Mouse (Mus musculus): Measurements from ENCODE around the gene Myod1. TPM values are rescaled to one million over a fixed set of nuclear protein-coding genes. Genes with fewer than 3 reads are reported as not detected.
A peak's percentile ranks its signal among the peaks of the same experiment; 100 is the strongest.

Gene Myod1
- polyA plus RNA-seq, 1 experiment from 2014 or later = 2.2 TPM

DNA sequence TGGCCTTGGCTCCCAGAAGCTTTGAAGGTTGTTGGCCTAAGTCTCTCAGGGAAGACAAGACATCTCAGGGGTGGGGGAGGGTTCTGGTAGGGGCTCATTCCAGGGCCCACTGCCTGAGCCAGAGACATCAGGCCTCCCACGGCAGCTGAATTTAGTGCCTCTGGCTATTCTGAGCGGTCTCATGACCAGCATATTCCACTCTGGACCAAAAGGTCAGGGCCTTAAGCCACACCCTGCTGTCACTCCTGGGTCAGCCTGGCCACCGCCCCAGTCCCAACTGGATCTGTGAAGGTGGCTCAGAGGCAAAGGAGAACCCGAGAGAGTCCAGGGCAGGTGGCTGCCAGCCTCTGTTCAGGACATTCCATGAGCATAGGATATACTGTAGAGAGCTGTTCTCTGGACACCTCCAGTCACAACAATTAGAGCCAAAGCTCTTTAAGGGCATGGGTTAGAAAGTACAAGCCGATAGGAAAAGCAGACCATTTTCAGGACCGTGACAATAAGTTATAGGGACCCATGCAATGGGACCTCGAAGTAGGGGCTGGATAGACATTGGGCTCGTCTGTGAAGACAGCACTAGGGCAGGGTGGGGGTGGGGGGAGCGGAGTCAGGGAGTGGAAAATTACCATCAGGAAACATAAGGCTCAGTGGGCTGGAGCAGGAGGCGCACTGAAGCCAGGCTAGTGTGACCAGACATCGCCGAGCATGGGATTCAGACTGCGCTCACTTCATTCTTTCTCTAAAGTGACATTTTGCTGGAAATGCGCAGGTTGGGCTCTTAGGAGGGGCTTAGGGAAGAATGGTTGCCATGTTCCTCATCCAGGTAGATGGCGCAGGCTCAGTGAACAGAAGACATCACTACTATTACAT is 27.6 kb downstream of the Myod1 start:
- WGBS = 82% methylated on average over 15 of the region's 15 CpGs

DNA sequence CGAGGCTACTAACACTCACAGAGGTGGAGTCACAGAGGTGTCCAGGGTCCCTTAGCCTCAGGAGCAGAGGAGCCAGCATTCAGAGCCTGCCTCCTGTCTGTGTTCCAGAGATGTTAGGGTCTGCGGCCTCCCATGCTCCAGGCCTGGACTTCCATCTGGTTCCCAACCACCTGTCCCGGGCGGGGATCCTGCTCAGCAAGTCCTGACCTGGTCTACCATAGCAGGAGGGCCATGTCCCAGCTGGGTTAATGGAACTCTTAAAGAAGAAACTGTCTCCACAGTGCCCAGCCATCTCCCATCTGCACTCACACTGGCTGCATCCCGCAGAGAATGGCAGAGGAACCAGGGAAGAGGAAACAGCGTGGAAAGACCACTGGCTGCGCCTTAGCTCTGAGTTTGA is 28.5 kb downstream of the Myod1 start:
- no peak overlapping the region for H3K27ac ChIP-seq (replicated peaks)
- peaks cover 42% of the 10 kb centered on the region for H3K4me1 ChIP-seq (replicated peaks)
- no peak overlapping the region for H3K4me2 ChIP-seq
- 84% methylated on average over 7 of the region's 7 CpGs for WGBS
- no peak overlapping the region for H3K9ac ChIP-seq
- H3K36me3 ChIP-seq = no peaks in the 10 kb centered on the region
- no peaks in the 10 kb centered on the region for H3K9me3 ChIP-seq
- H3K27me3 ChIP-seq = peaks cover 7% of the 10 kb centered on the region; the same call in 1 of the 2 replicates
- no peak overlapping the region for H3K4me3 ChIP-seq
- no peak for ATAC-seq (ENCODE audit: low read depth)

More for the DNA sequence above, 27.6 kb downstream of the Myod1 start:
- Histone ChIP-seq H3K27ac (replicated peaks) (no peak overlapping the region), H3K36me3 (no peaks in the 10 kb centered on the region), H3K9me3 (no peaks in the 10 kb centered on the region), H3K4me3 (no peak overlapping the region), H3K27me3 (peaks cover 12% of the 10 kb centered on the region), H3K4me1 (replicated peaks) (peaks cover 43% of the 10 kb centered on the region), H3K9ac (no peak overlapping the region), H3K4me2 (no peak overlapping the region)
- ATAC-seq (ENCODE audit: low read depth) = no peak

GRCm38 (mm10) chr7:46408606-46409005 is 32.3 kb downstream of the Myod1 start:
- Histone ChIP-seq H3K36me3 (no peaks in the 10 kb centered on the region), H3K4me2 (no peak overlapping the region), H3K27me3 (0 out of 2 replicates have a peak, but pooled peaks cover 3% of the 10 kb centered on the region), H3K9me3 (no peaks in the 10 kb centered on the region), H3K4me1 (replicated peaks) (peaks cover 13% of the 10 kb centered on the region), H3K9ac (no peak overlapping the region), H3K4me3 (no peak overlapping the region), H3K27ac (replicated peaks) (no peak overlapping the region)
- no peak for ATAC-seq (ENCODE audit: low read depth)
- WGBS = 85% methylated on average over 9 of the region's 9 CpGs

- Histone ChIP-seq H3K4me1 (replicated peaks) (peaks cover 12% of the 10 kb centered on the region; the same call in 1 of the 2 replicates), H3K4me2 (no peak overlapping the region), H3K27me3 (0 out of 2 replicates have a peak, but pooled peaks cover 3% of the 10 kb centered on the region), H3K36me3 (no peaks in the 10 kb centered on the region), H3K27ac (replicated peaks) (no peak overlapping the region), H3K9me3 (no peaks in the 10 kb centered on the region), H3K4me3 (no peak overlapping the region), H3K9ac (no peak overlapping the region)
- 43% methylated on average over 12 of the region's 12 CpGs for WGBS
- ATAC-seq (ENCODE audit: low read depth) = no peak
Measured at GRCm38 (mm10) chr7:46409204-46409789, 33.0 kb downstream of the Myod1 start.

- no peak overlapping the region for H3K4me2 ChIP-seq
- no peaks in the 10 kb centered on the region for H3K36me3 ChIP-seq
- H3K9ac ChIP-seq = no peak overlapping the region
- no peak for ATAC-seq (ENCODE audit: low read depth)
- H3K27ac ChIP-seq (replicated peaks) = no peak overlapping the region
- no peaks in the 10 kb centered on the region for H3K27me3 ChIP-seq
- no peak overlapping the region for H3K4me3 ChIP-seq
- H3K9me3 ChIP-seq = no peaks in the 10 kb centered on the region
- peaks cover 18% of the 10 kb centered on the region; the same call in 1 of the 2 replicates for H3K4me1 ChIP-seq (replicated peaks)
- WGBS = 77% methylated on average over 6 of the region's 6 CpGs
Measured at GRCm38 (mm10) chr7:46410727-46411126, 34.5 kb downstream of the Myod1 start.

DNA sequence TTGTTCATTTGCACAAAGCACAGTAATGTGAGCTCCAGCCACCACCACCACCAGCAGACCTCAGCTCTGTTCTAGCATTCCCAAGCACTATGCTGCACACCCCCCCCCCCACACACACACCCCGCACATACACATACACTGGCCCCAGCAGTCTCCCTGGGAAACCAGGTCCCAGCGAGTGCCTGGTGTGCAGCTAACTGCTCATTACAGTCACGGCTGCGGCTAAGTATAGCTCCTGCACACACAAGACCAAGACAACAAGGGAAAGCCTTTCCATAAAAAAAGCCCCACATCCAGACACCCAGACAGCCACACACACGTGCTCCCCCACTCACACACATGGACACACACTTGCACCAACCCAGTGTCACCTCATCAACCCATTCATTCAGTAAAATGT is 36.5 kb downstream of the Myod1 start:
- no peak overlapping the region for H3K4me2 ChIP-seq
- H3K9me3 ChIP-seq = no peaks in the 10 kb centered on the region
- H3K4me1 ChIP-seq (replicated peaks) = peaks cover 27% of the 10 kb centered on the region
- 75% methylated on average over 5 of the region's 5 CpGs for WGBS
- ATAC-seq (ENCODE audit: low read depth) = no peak
- H3K27ac ChIP-seq (replicated peaks) = no peak overlapping the region
- H3K27me3 ChIP-seq = no peaks in the 10 kb centered on the region
- no peak overlapping the region for H3K9ac ChIP-seq
- no peaks in the 10 kb centered on the region for H3K36me3 ChIP-seq
- no peak overlapping the region for H3K4me3 ChIP-seq

DNA sequence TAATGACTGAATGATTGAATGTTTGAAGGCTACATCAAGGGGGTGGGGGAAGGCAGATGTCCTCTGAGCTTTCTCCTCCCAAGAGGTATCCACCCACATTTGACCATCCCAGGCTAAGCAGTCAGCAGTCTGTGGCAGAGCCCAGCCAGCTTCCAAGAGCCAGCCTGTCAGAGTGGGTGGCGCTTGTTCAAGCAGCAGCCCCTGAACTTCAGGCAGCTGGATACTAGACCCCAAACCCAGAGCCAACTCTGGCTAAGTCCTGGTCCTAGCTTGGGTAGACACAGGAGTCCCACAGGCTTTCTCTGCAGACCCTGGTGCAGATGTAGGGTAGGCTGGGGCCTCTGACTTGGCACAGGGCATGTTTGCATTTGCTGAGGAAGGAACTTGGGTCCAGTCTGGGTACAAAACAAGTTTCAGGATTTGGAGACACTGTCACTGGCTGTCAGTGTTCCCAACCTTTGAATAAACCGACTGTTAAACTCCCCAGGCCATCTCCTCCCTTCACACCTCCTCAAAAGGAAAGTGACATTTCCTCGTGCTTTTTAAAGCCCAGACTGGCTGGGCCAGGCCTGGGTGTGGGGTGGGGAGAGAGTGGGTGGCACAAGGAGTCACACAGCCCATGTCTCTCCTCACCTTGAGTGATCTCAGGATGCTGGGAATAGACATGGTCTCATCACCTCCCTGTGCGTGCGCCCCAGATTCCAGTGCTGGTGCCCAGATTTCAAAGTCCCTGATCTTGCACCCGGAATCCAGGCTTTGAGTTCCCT is 37.9 kb downstream of the Myod1 start:
- Histone ChIP-seq H3K9me3 (no peaks in the 10 kb centered on the region), H3K4me1 (replicated peaks) (peaks cover 21% of the 10 kb centered on the region), H3K27me3 (no peaks in the 10 kb centered on the region), H3K4me3 (no peak overlapping the region), H3K36me3 (no peaks in the 10 kb centered on the region), H3K27ac (replicated peaks) (no peak overlapping the region), H3K4me2 (no peak overlapping the region), H3K9ac (no peak overlapping the region)
- WGBS = 72% methylated on average over 6 of the region's 6 CpGs
- no peak for ATAC-seq (ENCODE audit: low read depth)

GRCm38 (mm10) chr7:46415818-46416425 is 39.6 kb downstream of the Myod1 start:
- Histone ChIP-seq H3K9me3 (no peaks in the 10 kb centered on the region), H3K36me3 (no peaks in the 10 kb centered on the region), H3K4me1 (replicated peaks) (peaks cover 16% of the 10 kb centered on the region), H3K9ac (no peak overlapping the region; the same call in 1 of the 2 replicates), H3K4me2 (no peak overlapping the region), H3K4me3 (no peak overlapping the region), H3K27me3 (no peaks in the 10 kb centered on the region), H3K27ac (replicated peaks) (no peak overlapping the region)
- ATAC-seq (ENCODE audit: low read depth) = no peak
- 71% methylated on average over 14 of the region's 14 CpGs for WGBS

- no peak for ATAC-seq (ENCODE audit: low read depth)
- Histone ChIP-seq H3K27me3 (no peaks in the 10 kb centered on the region), H3K4me2 (no peak overlapping the region), H3K36me3 (no peaks in the 10 kb centered on the region), H3K9me3 (no peaks in the 10 kb centered on the region), H3K4me3 (no peak overlapping the region), H3K9ac (no peak overlapping the region), H3K27ac (replicated peaks) (no peak overlapping the region), H3K4me1 (replicated peaks) (peaks cover 31% of the 10 kb centered on the region)
- 88% methylated on average over 7 of the region's 7 CpGs for WGBS
Measured at GRCm38 (mm10) chr7:46417467-46417866, 41.2 kb downstream of the Myod1 start.

GRCm38 (mm10) chr7:46418102-46418622 is 41.9 kb downstream of the Myod1 start:
- no peak for ATAC-seq (ENCODE audit: low read depth)
- Histone ChIP-seq H3K4me1 (replicated peaks) (peaks cover 38% of the 10 kb centered on the region), H3K27ac (replicated peaks) (no peak overlapping the region), H3K4me3 (no peak overlapping the region), H3K27me3 (no peaks in the 10 kb centered on the region), H3K36me3 (no peaks in the 10 kb centered on the region), H3K9me3 (no peaks in the 10 kb centered on the region), H3K9ac (no peak overlapping the region), H3K4me2 (no peak overlapping the region)
- 65% methylated on average over 16 of the region's 16 CpGs for WGBS

DNA sequence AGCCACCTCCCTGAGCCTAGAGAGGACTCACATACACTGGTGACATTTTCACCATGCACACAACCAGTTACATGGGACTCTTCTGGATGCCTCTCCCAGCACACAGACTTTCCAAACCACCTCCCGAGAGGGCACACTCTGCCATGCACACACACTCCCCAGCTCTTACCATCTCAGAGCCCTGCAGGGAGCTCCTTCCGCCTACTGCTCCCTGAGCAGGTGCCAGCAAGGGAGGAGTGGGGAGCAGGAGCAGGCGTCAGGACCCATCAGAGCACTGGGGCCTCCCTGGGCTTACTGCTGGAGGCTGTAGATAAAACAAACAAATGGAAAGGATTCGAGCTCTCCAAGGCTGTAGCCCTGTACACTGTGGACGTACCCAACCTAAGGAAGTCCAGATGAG is 45.3 kb downstream of the Myod1 start:
- H3K4me1 ChIP-seq (replicated peaks) = peaks cover 46% of the 10 kb centered on the region
- H3K9me3 ChIP-seq = no peaks in the 10 kb centered on the region

More for the DNA sequence above, 45.3 kb downstream of the Myod1 start:
- no peak overlapping the region for H3K9ac ChIP-seq
- H3K4me3 ChIP-seq = no peak overlapping the region
- no peaks in the 10 kb centered on the region for H3K36me3 ChIP-seq
- no peak overlapping the region for H3K4me2 ChIP-seq
- 0 out of 2 replicates have a peak, but pooled peaks have one; percentile 3 for ATAC-seq (ENCODE audit: low read depth)
- WGBS = 42% methylated on average over 5 of the region's 5 CpGs
- no peaks in the 10 kb centered on the region for H3K27me3 ChIP-seq
- peak overlapping the region; percentile 68 for H3K27ac ChIP-seq (replicated peaks)
